Mouse (Mus musculus): ENCODE measurements around the gene Tmem131l. TPM values are rescaled to one million over a fixed set of nuclear protein-coding genes. Genes with fewer than 3 reads are reported as not detected.

Tmem131l gene
- polyA plus RNA-seq, 1 experiment from 2014 or later, result 74.6 TPM

GRCm38 (mm10) chr3:84075516-84075915 lies 35.5 kb upstream of the Tmem131l start:
- no peaks in the 10 kb centered on the region for H3K9me3 ChIP-seq (ENCODE audit: control insufficient read depth, low read depth, low read length)
- no peak overlapping the region for H3K4me2 ChIP-seq (replicated peaks; ENCODE audit: low read depth, low read length)
- no peak overlapping the region for H3K27ac ChIP-seq (ENCODE audit: low read length)
- no peaks in the 10 kb centered on the region for H3K27me3 ChIP-seq (ENCODE audit: control insufficient read depth, insufficient read depth, low read length)
- no peak for ATAC-seq (ENCODE audit: insufficient number of reproducible peaks, insufficient read depth, low FRiP score, low read depth)
- no peaks in the 10 kb centered on the region for H3K4me1 ChIP-seq (ENCODE audit: control insufficient read depth, insufficient read depth, low read length)
- H3K4me3 ChIP-seq (ENCODE audit: low read depth, low read length), result no peak overlapping the region
- H3K36me3 ChIP-seq (ENCODE audit: control insufficient read depth, insufficient read depth, low read length), result no peaks in the 10 kb centered on the region
- WGBS, result 57% methylated on average over 4 of the region's 4 CpGs
- no peak overlapping the region for H3K9ac ChIP-seq (replicated peaks; ENCODE audit: low read depth, low read length)

GRCm38 (mm10) chr3:84074777-84075176 lies 34.8 kb upstream of the Tmem131l start:
- Histone ChIP-seq H3K4me3 (ENCODE audit: low read depth, low read length) (no peak overlapping the region), H3K27ac (ENCODE audit: low read length) (no peak overlapping the region), H3K9ac (replicated peaks; ENCODE audit: low read depth, low read length) (no peak overlapping the region), H3K4me1 (ENCODE audit: control insufficient read depth, insufficient read depth, low read length) (no peaks in the 10 kb centered on the region), H3K27me3 (ENCODE audit: control insufficient read depth, insufficient read depth, low read length) (no peaks in the 10 kb centered on the region), H3K9me3 (ENCODE audit: control insufficient read depth, low read depth, low read length) (no peaks in the 10 kb centered on the region), H3K4me2 (replicated peaks; ENCODE audit: low read depth, low read length) (no peak overlapping the region), H3K36me3 (ENCODE audit: control insufficient read depth, insufficient read depth, low read length) (no peaks in the 10 kb centered on the region)
- no peak for ATAC-seq (ENCODE audit: insufficient number of reproducible peaks, insufficient read depth, low FRiP score, low read depth)
- WGBS, result 77% methylated on average over 2 of the region's 2 CpGs

- no peak for ATAC-seq (ENCODE audit: insufficient number of reproducible peaks, insufficient read depth, low FRiP score, low read depth)
- no peak overlapping the region for H3K4me2 ChIP-seq (replicated peaks; ENCODE audit: low read depth, low read length)
Observed at GRCm38 (mm10) chr3:84071641-84072040, 31.7 kb upstream of the Tmem131l start.

GRCm38 (mm10) chr3:84070811-84071210 lies 30.8 kb upstream of the Tmem131l start:
- WGBS, result 83% methylated on average over 8 of the region's 8 CpGs
- Histone ChIP-seq H3K9me3 (ENCODE audit: control insufficient read depth, low read depth, low read length) (no peaks in the 10 kb centered on the region), H3K4me1 (ENCODE audit: control insufficient read depth, insufficient read depth, low read length) (no peaks in the 10 kb centered on the region), H3K4me2 (replicated peaks; ENCODE audit: low read depth, low read length) (no peak overlapping the region), H3K4me3 (ENCODE audit: low read depth, low read length) (no peak overlapping the region), H3K9ac (replicated peaks; ENCODE audit: low read depth, low read length) (no peak overlapping the region), H3K27me3 (ENCODE audit: control insufficient read depth, insufficient read depth, low read length) (no peaks in the 10 kb centered on the region), H3K36me3 (ENCODE audit: control insufficient read depth, insufficient read depth, low read length) (no peaks in the 10 kb centered on the region), H3K27ac (ENCODE audit: low read length) (no peak overlapping the region)
- no peak for ATAC-seq (ENCODE audit: insufficient number of reproducible peaks, insufficient read depth, low FRiP score, low read depth)

More at GRCm38 (mm10) chr3:84071641-84072040, 31.7 kb upstream of the Tmem131l start:
- Histone ChIP-seq H3K27ac (ENCODE audit: low read length) (no peak overlapping the region), H3K9me3 (ENCODE audit: control insufficient read depth, low read depth, low read length) (no peaks in the 10 kb centered on the region), H3K27me3 (ENCODE audit: control insufficient read depth, insufficient read depth, low read length) (no peaks in the 10 kb centered on the region), H3K9ac (replicated peaks; ENCODE audit: low read depth, low read length) (no peak overlapping the region), H3K36me3 (ENCODE audit: control insufficient read depth, insufficient read depth, low read length) (no peaks in the 10 kb centered on the region), H3K4me3 (ENCODE audit: low read depth, low read length) (no peak overlapping the region), H3K4me1 (ENCODE audit: control insufficient read depth, insufficient read depth, low read length) (no peaks in the 10 kb centered on the region)
- WGBS, result 17% methylated on average over 2 of the region's 2 CpGs

GRCm38 (mm10) chr3:84068831-84069709 lies 29.1 kb upstream of the Tmem131l start:
- H3K27me3 ChIP-seq (ENCODE audit: control insufficient read depth, insufficient read depth, low read length), result no peaks in the 10 kb centered on the region
- H3K27ac ChIP-seq (ENCODE audit: low read length), result no peak overlapping the region
- no peaks in the 10 kb centered on the region for H3K4me1 ChIP-seq (ENCODE audit: control insufficient read depth, insufficient read depth, low read length)
- H3K36me3 ChIP-seq (ENCODE audit: control insufficient read depth, insufficient read depth, low read length), result no peaks in the 10 kb centered on the region
- H3K9ac ChIP-seq (replicated peaks; ENCODE audit: low read depth, low read length), result no peak overlapping the region
- WGBS, result 82% methylated on average over 13 of the region's 13 CpGs
- no peaks in the 10 kb centered on the region for H3K9me3 ChIP-seq (ENCODE audit: control insufficient read depth, low read depth, low read length)
- ATAC-seq (ENCODE audit: insufficient number of reproducible peaks, insufficient read depth, low FRiP score, low read depth), result no peak
- H3K4me3 ChIP-seq (ENCODE audit: low read depth, low read length), result no peak overlapping the region
- no peak overlapping the region for H3K4me2 ChIP-seq (replicated peaks; ENCODE audit: low read depth, low read length)

- H3K36me3 ChIP-seq (ENCODE audit: control insufficient read depth, insufficient read depth, low read length), result no peaks in the 10 kb centered on the region
- no peak for ATAC-seq (ENCODE audit: insufficient number of reproducible peaks, insufficient read depth, low FRiP score, low read depth)
- H3K4me1 ChIP-seq (ENCODE audit: control insufficient read depth, insufficient read depth, low read length), result no peaks in the 10 kb centered on the region
- H3K9me3 ChIP-seq (ENCODE audit: control insufficient read depth, low read depth, low read length), result no peaks in the 10 kb centered on the region
- H3K27ac ChIP-seq (ENCODE audit: low read length), result no peak overlapping the region
- H3K4me3 ChIP-seq (ENCODE audit: low read depth, low read length), result no peak overlapping the region
- H3K27me3 ChIP-seq (ENCODE audit: control insufficient read depth, insufficient read depth, low read length), result no peaks in the 10 kb centered on the region
- no peak overlapping the region for H3K4me2 ChIP-seq (replicated peaks; ENCODE audit: low read depth, low read length)
- WGBS, result 86% methylated on average over 4 of the region's 4 CpGs
- H3K9ac ChIP-seq (replicated peaks; ENCODE audit: low read depth, low read length), result no peak overlapping the region
Observed at GRCm38 (mm10) chr3:84065825-84066224, 25.9 kb upstream of the Tmem131l start.

GRCm38 (mm10) chr3:84063369-84063914 lies 23.5 kb upstream of the Tmem131l start:
- ATAC-seq (ENCODE audit: insufficient number of reproducible peaks, insufficient read depth, low FRiP score, low read depth), result no peak
- peaks cover 8% of the 10 kb centered on the region; the same call in 1 of the 2 replicates for H3K4me1 ChIP-seq (ENCODE audit: control insufficient read depth, insufficient read depth, low read length)
- no peak overlapping the region for H3K9ac ChIP-seq (replicated peaks; ENCODE audit: low read depth, low read length)
- H3K27me3 ChIP-seq (ENCODE audit: control insufficient read depth, insufficient read depth, low read length), result no peaks in the 10 kb centered on the region
- H3K9me3 ChIP-seq (ENCODE audit: control insufficient read depth, low read depth, low read length), result no peaks in the 10 kb centered on the region
- no peaks in the 10 kb centered on the region for H3K36me3 ChIP-seq (ENCODE audit: control insufficient read depth, insufficient read depth, low read length)
- H3K4me2 ChIP-seq (replicated peaks; ENCODE audit: low read depth, low read length), result no peak overlapping the region
- H3K27ac ChIP-seq (ENCODE audit: low read length), result no peak overlapping the region
- 85% methylated on average over 2 of the region's 2 CpGs for WGBS
- no peak overlapping the region for H3K4me3 ChIP-seq (ENCODE audit: low read depth, low read length)

- Histone ChIP-seq H3K4me3 (ENCODE audit: low read depth, low read length) (no peak overlapping the region), H3K27me3 (ENCODE audit: control insufficient read depth, insufficient read depth, low read length) (no peaks in the 10 kb centered on the region), H3K9ac (replicated peaks; ENCODE audit: low read depth, low read length) (no peak overlapping the region), H3K4me1 (ENCODE audit: control insufficient read depth, insufficient read depth, low read length) (peaks cover 8% of the 10 kb centered on the region; the same call in 1 of the 2 replicates), H3K36me3 (ENCODE audit: control insufficient read depth, insufficient read depth, low read length) (no peaks in the 10 kb centered on the region), H3K27ac (ENCODE audit: low read length) (no peak overlapping the region), H3K4me2 (replicated peaks; ENCODE audit: low read depth, low read length) (no peak overlapping the region), H3K9me3 (ENCODE audit: control insufficient read depth, low read depth, low read length) (no peaks in the 10 kb centered on the region)
- ATAC-seq (ENCODE audit: insufficient number of reproducible peaks, insufficient read depth, low FRiP score, low read depth), result no peak
- 72% methylated on average over 13 of the region's 13 CpGs for WGBS
Observed at GRCm38 (mm10) chr3:84061523-84062453, 21.8 kb upstream of the Tmem131l start.

Data from stomach, embryonic 14.5 days (tissue).